Mouse (Mus musculus): ENCODE measurements around the gene Zc3h4.

GRCm38 (mm10) chr7:16417141-16417771, 16.5 kb downstream of the Zc3h4 start:
- TF ChIP-seq CTCF (IDR thresholded peaks at IDR 0.05; ENCODE audit: control insufficient read depth, insufficient read depth, low read length) (no peak), POLR2A (IDR thresholded peaks at IDR 0.05; ENCODE audit: borderline replicate concordance, control insufficient read depth, low read depth, low read length) (no peak)
